Mouse (Mus musculus) lung, adult 2 months (tissue): Measurements from ENCODE around the gene Ist1. TPM values are rescaled to one million over a fixed set of nuclear protein-coding genes. Genes with fewer than 3 reads are reported as not detected.

Experiments
- DNase-seq: peaks from one replicate; pipeline ENCODE4 v3.0.0; 2022
- H3K4me1 ChIP-seq: fragments of 200-500 bp; 2 replicates; pipeline ENCODE4 v1.6.1; 2011; ENCODE audit warnings: low read length; ENCODE audit not compliant: control insufficient read depth, insufficient read depth
- H3K4me3 ChIP-seq: fragments of 200-500 bp; replicated peaks from 2 replicates; pipeline ENCODE3; 2011; ENCODE audit warnings: low read depth, mild to moderate bottlenecking, control low read depth, low read length; ENCODE audit errors: extremely low read depth
- CTCF ChIP-seq: fragments of 200-500 bp; IDR thresholded peaks from 2 replicates; pipeline ENCODE4 v1.5.1; 2011; ENCODE audit warnings: mild to moderate bottlenecking, low read length, control low read depth; ENCODE audit not compliant: insufficient read depth
- POLR2A ChIP-seq: fragments of 200-500 bp; IDR thresholded peaks from 2 replicates; pipeline ENCODE4 v1.6.1; 2011; ENCODE audit warnings: low read depth, mild to moderate bottlenecking, control low read depth, low read length, borderline replicate concordance; ENCODE audit errors: extremely low read depth
- WGBS: fragments of 180-500 bp; shearing (Covaris S2); methylation state at CpG from one replicate; pipeline ENCODE4 v1.1.7; 2018; 5-methylcytosine and 5-hydroxymethylcytosine counted together
- polyA plus RNA-seq: library from polyadenylated mRNA; depleted of rRNA; stranded (reverse); fragments of >200 nt; gene quantifications from 2 replicates; pipeline ENCODE4 v1.2.3, GENCODE M21; 2012; rRNA removed

Gene Ist1
- polyA plus RNA-seq, 1 experiment: 51.7 TPM

- Histone ChIP-seq H3K4me1 (no peaks in the 10 kb centered on the region), H3K4me3 (no peak overlapping the region)
- no peak for DNase-seq
- 66% methylated on average over 10 of the region's 10 CpGs for WGBS
- no peak for TF ChIP-seq CTCF
- TF ChIP-seq POLR2A: no peak
Measured at GRCm38 (mm10) chr8:109650801-109651200, 42.3 kb downstream of the Ist1 start.

DNA sequence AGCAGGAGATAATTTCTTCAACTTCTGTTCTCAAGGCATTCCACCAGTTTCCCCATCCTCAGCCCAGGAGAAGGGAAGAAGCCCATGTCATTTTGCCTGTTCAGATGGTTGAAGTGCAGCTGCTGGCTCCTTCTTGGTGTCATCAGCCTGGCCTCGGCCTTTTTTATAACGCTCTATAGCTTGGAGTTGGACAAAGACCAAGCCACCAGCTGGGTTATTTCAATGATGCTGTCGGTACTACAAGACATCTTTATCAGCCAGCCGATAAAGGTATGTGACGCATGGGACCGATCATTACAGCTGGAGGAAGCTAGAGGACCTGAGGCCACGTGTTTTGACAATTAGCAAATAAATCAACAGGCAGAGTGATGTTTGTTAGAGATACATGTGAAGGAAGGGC is 44.6 kb downstream of the Ist1 start:
- no peak overlapping the region for H3K4me3 ChIP-seq
- DNase-seq: no peak
- TF ChIP-seq POLR2A (no peak), CTCF (no peak)
- 30% methylated on average over 7 of the region's 7 CpGs for WGBS
- no peaks in the 10 kb centered on the region for H3K4me1 ChIP-seq

GRCm38 (mm10) chr8:109647331-109647730 is 45.7 kb downstream of the Ist1 start:
- H3K4me1 ChIP-seq: no peaks in the 10 kb centered on the region
- no peak for DNase-seq
- no peak overlapping the region for H3K4me3 ChIP-seq
- WGBS: 54% methylated on average over 11 of the region's 11 CpGs
- TF ChIP-seq POLR2A (no peak), CTCF (no peak)

- DNase-seq: no peak
- no peaks in the 10 kb centered on the region for H3K4me1 ChIP-seq
- 70% methylated on average over 5 of the region's 5 CpGs for WGBS
Measured at GRCm38 (mm10) chr8:109641236-109641635, 51.8 kb downstream of the Ist1 start.

DNA sequence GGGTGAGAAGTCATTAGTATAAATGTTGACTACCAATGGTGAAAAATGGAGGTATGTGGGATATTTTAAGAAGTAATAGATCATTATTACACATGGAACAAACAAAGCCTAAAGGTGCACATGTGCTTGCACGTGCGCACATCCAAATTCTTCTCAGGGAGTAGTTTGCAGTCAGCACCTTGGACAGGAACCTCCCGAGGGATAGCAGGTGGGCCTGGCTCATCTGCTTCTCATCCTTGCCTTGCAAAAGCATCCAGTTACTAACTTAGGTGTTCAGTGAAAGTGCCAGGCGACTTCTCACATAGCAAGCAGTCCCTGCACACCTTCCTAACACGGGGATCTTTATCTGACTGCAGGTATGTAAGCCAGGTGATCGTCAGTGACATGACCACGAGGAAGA is 52.6 kb downstream of the Ist1 start:
- Histone ChIP-seq H3K4me1 (no peaks in the 10 kb centered on the region), H3K4me3 (no peak overlapping the region)
- no peak for DNase-seq
- 49% methylated on average over 7 of the region's 7 CpGs for WGBS
- TF ChIP-seq POLR2A: no peak
- no peak for TF ChIP-seq CTCF

More at GRCm38 (mm10) chr8:109641236-109641635, 51.8 kb downstream of the Ist1 start:
- TF ChIP-seq CTCF (no peak), POLR2A (no peak)
- no peak overlapping the region for H3K4me3 ChIP-seq

DNA sequence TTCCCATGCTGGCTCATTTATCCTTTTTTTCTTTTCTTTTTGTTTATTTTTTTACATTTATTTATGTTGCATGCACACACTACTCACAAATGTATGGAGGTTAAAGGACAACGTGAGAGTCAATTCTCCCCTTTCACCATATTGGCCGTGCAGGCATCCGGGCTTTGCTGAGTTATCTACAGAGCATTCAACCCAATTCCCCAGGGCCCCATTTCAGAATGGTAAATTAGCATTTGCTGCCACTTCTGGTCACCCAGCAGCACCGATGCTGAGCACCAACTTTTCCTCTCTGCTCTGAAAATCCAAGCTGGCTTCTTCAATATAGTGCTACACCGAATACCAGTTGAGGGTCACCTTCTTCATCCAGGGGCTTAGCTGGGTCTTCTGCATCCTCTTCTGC is 54.2 kb downstream of the Ist1 start:
- Histone ChIP-seq H3K4me3 (no peak overlapping the region), H3K4me1 (no peaks in the 10 kb centered on the region)
- 73% methylated on average over 5 of the region's 5 CpGs for WGBS
- DNase-seq: no peak
- TF ChIP-seq CTCF (no peak), POLR2A (no peak)

DNA sequence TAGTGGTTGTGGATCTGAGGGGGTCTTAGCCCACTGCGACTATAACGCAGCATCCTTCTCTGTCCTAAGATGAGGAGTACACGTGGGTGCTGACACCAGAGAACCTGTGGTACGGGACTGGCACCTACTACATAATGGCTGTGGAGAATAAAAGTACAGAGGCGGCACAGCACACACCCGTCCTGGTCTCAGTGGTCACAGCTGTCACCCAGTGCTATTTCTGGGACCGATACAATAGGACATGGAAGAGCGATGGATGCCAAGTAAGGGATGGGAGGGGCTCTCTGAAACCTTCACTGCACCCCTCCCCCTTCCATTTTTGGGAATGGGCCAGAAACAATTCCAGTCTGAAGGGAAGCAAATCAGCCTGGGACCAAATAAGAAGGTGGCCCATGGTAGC is 57.9 kb downstream of the Ist1 start:
- TF ChIP-seq CTCF (no peak), POLR2A (no peak)
- H3K4me3 ChIP-seq: no peak overlapping the region
- H3K4me1 ChIP-seq: no peaks in the 10 kb centered on the region
- no peak for DNase-seq
- WGBS: 89% methylated on average over 8 of the region's 8 CpGs

DNA sequence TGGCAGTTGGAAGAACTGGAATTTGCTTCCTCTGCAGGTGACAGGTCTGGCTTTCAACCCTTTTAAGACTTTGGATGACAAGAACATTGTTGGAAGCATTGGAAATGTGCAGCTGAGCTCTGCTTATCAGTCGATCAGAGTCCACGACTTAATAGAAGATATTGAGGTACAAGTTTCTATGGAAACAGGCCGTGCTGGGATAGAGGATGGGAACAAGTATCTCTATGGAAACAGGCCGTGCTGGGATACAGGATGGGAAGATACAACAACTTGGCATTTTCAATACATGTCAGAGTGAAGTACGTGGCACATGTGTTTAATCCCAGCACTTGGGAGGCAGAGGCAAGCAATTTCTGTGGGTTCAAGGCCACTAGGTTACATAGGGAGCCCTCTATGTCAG is 60.6 kb downstream of the Ist1 start:
- TF ChIP-seq CTCF (no peak), POLR2A (no peak)
- Histone ChIP-seq H3K4me3 (no peak overlapping the region), H3K4me1 (no peaks in the 10 kb centered on the region)
- no peak for DNase-seq
- 74% methylated on average over 5 of the region's 5 CpGs for WGBS

DNA sequence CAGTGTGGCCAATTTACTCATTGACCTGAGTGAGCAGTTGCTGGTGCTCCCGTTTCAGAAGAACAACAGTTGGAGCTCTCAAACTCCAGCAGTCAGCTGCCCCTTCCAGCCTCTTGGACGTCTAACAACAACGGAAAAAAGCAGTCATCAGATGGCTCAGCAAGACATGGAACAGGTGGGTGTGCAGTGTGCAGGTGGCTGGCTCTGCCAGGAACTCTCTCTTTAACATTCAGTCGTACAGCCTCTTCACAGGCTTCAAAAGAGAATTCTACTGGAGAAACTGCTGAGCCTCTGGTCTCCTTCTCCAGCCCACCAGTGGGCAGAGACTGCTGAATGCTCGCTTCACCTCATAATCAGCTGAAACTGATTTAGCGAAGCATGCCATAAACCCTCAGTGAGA is 64.4 kb downstream of the Ist1 start:
- WGBS: 61% methylated on average over 6 of the region's 6 CpGs
- no peaks in the 10 kb centered on the region for H3K4me1 ChIP-seq
- no peak overlapping the region for H3K4me3 ChIP-seq
- no peak for DNase-seq
- TF ChIP-seq POLR2A (no peak), CTCF (no peak)

Other genes with a start within 250 kb of the Ist1 start
- 0.02 TPM in 1 of 2 replicates, not detected in the other for gene Pmfbp1, start 199.2 kb downstream of the Ist1 start, polyA plus RNA-seq
- 19.6 and 23.9 TPM in 2 replicates for gene Dhx38, start 127.4 kb downstream of the Ist1 start, polyA plus RNA-seq
- 3.4 and 5.8 TPM in 2 replicates for gene Txnl4b, start 127.4 kb downstream of the Ist1 start, polyA plus RNA-seq
- 1,054 and 1,299 TPM in 2 replicates for gene Hp, start 114.1 kb downstream of the Ist1 start, polyA plus RNA-seq
- gene Dhodh, start 84.6 kb downstream of the Ist1 start, polyA plus RNA-seq: 20.9 and 23.7 TPM in 2 replicates
- gene Pkd1l3, start 78.7 kb downstream of the Ist1 start, polyA plus RNA-seq: 0.05 and 0.08 TPM in 2 replicates
- 8.2 and 9.8 TPM in 2 replicates for gene Zfp821, start 12.3 kb upstream of the Ist1 start, polyA plus RNA-seq
- gene Atxn1l, start 44.5 kb upstream of the Ist1 start, polyA plus RNA-seq: 24.5 and 31.6 TPM in 2 replicates
- 25.0 and 38.2 TPM in 2 replicates for gene Ap1g1, start 85.3 kb upstream of the Ist1 start, polyA plus RNA-seq
- 4.4 and 6.6 TPM in 2 replicates for gene Phlpp2, start 175.3 kb upstream of the Ist1 start, polyA plus RNA-seq